Mouse (Mus musculus): ENCODE measurements at regions not wholly inside any gene's neighbourhood (a gene's known extent, or its start where the extent isn't known, plus 50 kb on each side); places are given as distances from the start of the nearest gene placed in this dataset.

GRCm38 (mm10) chr4:105604607-105605006, 185.1 kb upstream of the Gm12728 start:
- Histone ChIP-seq H3K27ac (replicated peaks) (no peak overlapping the region), H3K36me3 (no peaks in the 10 kb centered on the region), H3K27me3 (no peaks in the 10 kb centered on the region), H3K4me3 (no peak overlapping the region), H3K4me2 (no peak overlapping the region), H3K9ac (no peak overlapping the region), H3K4me1 (replicated peaks) (peaks cover 5% of the 10 kb centered on the region), H3K9me3 (no peaks in the 10 kb centered on the region)
- no peak for ATAC-seq (ENCODE audit: low FRiP score, low read depth)
- WGBS: 85% methylated on average over 2 of the region's 2 CpGs

GRCm38 (mm10) chr4:105606731-105607130, 182.9 kb upstream of the Gm12728 start:
- ATAC-seq (ENCODE audit: low FRiP score, low read depth): no peak
- H3K9me3 ChIP-seq: no peaks in the 10 kb centered on the region
- no peaks in the 10 kb centered on the region for H3K36me3 ChIP-seq
- no peak overlapping the region for H3K9ac ChIP-seq
- no peak overlapping the region for H3K4me3 ChIP-seq
- WGBS: 14% methylated on average over 5 of the region's 5 CpGs
- no peak overlapping the region for H3K27ac ChIP-seq (replicated peaks)
- H3K4me2 ChIP-seq: no peak overlapping the region
- H3K4me1 ChIP-seq (replicated peaks): peaks cover 5% of the 10 kb centered on the region
- H3K27me3 ChIP-seq: no peaks in the 10 kb centered on the region

- 81% methylated on average over 6 of the region's 6 CpGs for WGBS
- Histone ChIP-seq H3K4me3 (no peak overlapping the region), H3K4me1 (replicated peaks) (peaks cover 5% of the 10 kb centered on the region), H3K27ac (replicated peaks) (no peak overlapping the region), H3K4me2 (no peak overlapping the region), H3K27me3 (no peaks in the 10 kb centered on the region), H3K9ac (no peak overlapping the region), H3K9me3 (no peaks in the 10 kb centered on the region), H3K36me3 (no peaks in the 10 kb centered on the region)
- no peak for ATAC-seq (ENCODE audit: low FRiP score, low read depth)
Observed at GRCm38 (mm10) chr4:105610917-105611316, 178.8 kb upstream of the Gm12728 start.

- Histone ChIP-seq H3K4me1 (replicated peaks) (no peaks in the 10 kb centered on the region), H3K4me2 (no peak overlapping the region), H3K27ac (replicated peaks) (no peak overlapping the region), H3K4me3 (no peak overlapping the region), H3K9me3 (no peaks in the 10 kb centered on the region), H3K9ac (no peak overlapping the region), H3K36me3 (no peaks in the 10 kb centered on the region), H3K27me3 (no peaks in the 10 kb centered on the region)
- WGBS: 83% methylated on average over 2 of the region's 2 CpGs
- ATAC-seq (ENCODE audit: low FRiP score, low read depth): no peak
Observed at GRCm38 (mm10) chr4:105614390-105614789, 175.3 kb upstream of the Gm12728 start.

GRCm38 (mm10) chr4:105626371-105627320, 163.0 kb upstream of the Gm12728 start:
- ATAC-seq (ENCODE audit: low FRiP score, low read depth): no peak
- no peaks in the 10 kb centered on the region for H3K27me3 ChIP-seq
- WGBS: 72% methylated on average over 14 of the region's 14 CpGs
- H3K9me3 ChIP-seq: no peaks in the 10 kb centered on the region
- H3K4me2 ChIP-seq: no peak overlapping the region
- H3K36me3 ChIP-seq: no peaks in the 10 kb centered on the region
- H3K4me1 ChIP-seq (replicated peaks): no peaks in the 10 kb centered on the region
- no peak overlapping the region for H3K27ac ChIP-seq (replicated peaks)
- H3K4me3 ChIP-seq: no peak overlapping the region
- H3K9ac ChIP-seq: no peak overlapping the region

- no peaks in the 10 kb centered on the region for H3K27me3 ChIP-seq
- no peaks in the 10 kb centered on the region for H3K36me3 ChIP-seq
- no peak overlapping the region for H3K4me3 ChIP-seq
- WGBS: 91% methylated on average over 4 of the region's 4 CpGs
- no peaks in the 10 kb centered on the region for H3K9me3 ChIP-seq
- H3K27ac ChIP-seq (replicated peaks): no peak overlapping the region
- ATAC-seq (ENCODE audit: low FRiP score, low read depth): no peak
- no peak overlapping the region for H3K4me2 ChIP-seq
- no peak overlapping the region for H3K9ac ChIP-seq
- no peaks in the 10 kb centered on the region for H3K4me1 ChIP-seq (replicated peaks)
Observed at GRCm38 (mm10) chr4:105629581-105629980, 160.1 kb upstream of the Gm12728 start.

- no peak for ATAC-seq (ENCODE audit: low FRiP score, low read depth)
- H3K36me3 ChIP-seq: no peaks in the 10 kb centered on the region
- H3K4me2 ChIP-seq: no peak overlapping the region
- WGBS: 83% methylated on average over 11 of the region's 11 CpGs
- no peak overlapping the region for H3K9ac ChIP-seq
- no peaks in the 10 kb centered on the region for H3K4me1 ChIP-seq (replicated peaks)
- no peak overlapping the region for H3K4me3 ChIP-seq
- H3K27me3 ChIP-seq: no peaks in the 10 kb centered on the region
- no peaks in the 10 kb centered on the region for H3K9me3 ChIP-seq
- H3K27ac ChIP-seq (replicated peaks): no peak overlapping the region
Observed at GRCm38 (mm10) chr4:105630595-105631369, 158.9 kb upstream of the Gm12728 start.

- no peak overlapping the region for H3K9ac ChIP-seq
- no peak overlapping the region for H3K4me2 ChIP-seq
- WGBS: 84% methylated on average over 7 of the region's 7 CpGs
- H3K36me3 ChIP-seq: no peaks in the 10 kb centered on the region
- H3K4me3 ChIP-seq: no peak overlapping the region
- no peak for ATAC-seq (ENCODE audit: low FRiP score, low read depth)
- no peak overlapping the region for H3K27ac ChIP-seq (replicated peaks)
- H3K27me3 ChIP-seq: no peaks in the 10 kb centered on the region
- H3K4me1 ChIP-seq (replicated peaks): no peaks in the 10 kb centered on the region
- H3K9me3 ChIP-seq: no peaks in the 10 kb centered on the region
Observed at GRCm38 (mm10) chr4:105632581-105633358, 156.9 kb upstream of the Gm12728 start.

- Histone ChIP-seq H3K4me3 (no peak overlapping the region), H3K27ac (replicated peaks) (no peak overlapping the region), H3K9me3 (no peaks in the 10 kb centered on the region), H3K4me2 (no peak overlapping the region), H3K4me1 (replicated peaks) (no peaks in the 10 kb centered on the region), H3K36me3 (no peaks in the 10 kb centered on the region), H3K27me3 (no peaks in the 10 kb centered on the region), H3K9ac (no peak overlapping the region)
- ATAC-seq (ENCODE audit: low FRiP score, low read depth): no peak
- 93% methylated on average over 3 of the region's 3 CpGs for WGBS
Observed at GRCm38 (mm10) chr4:105633789-105634188, 155.9 kb upstream of the Gm12728 start.

GRCm38 (mm10) chr4:105640793-105641192, 148.9 kb upstream of the Gm12728 start:
- no peak for ATAC-seq (ENCODE audit: low FRiP score, low read depth)
- H3K36me3 ChIP-seq: no peaks in the 10 kb centered on the region
- 64% methylated on average over 4 of the region's 4 CpGs for WGBS

GRCm38 (mm10) chr4:105641582-105641981, 148.1 kb upstream of the Gm12728 start:
- ATAC-seq (ENCODE audit: low FRiP score, low read depth): no peak
- WGBS: 96% methylated on average over 4 of the region's 4 CpGs
- no peaks in the 10 kb centered on the region for H3K4me1 ChIP-seq (replicated peaks)
- H3K9ac ChIP-seq: no peak overlapping the region
- H3K4me2 ChIP-seq: no peak overlapping the region
- H3K4me3 ChIP-seq: no peak overlapping the region
- no peaks in the 10 kb centered on the region for H3K9me3 ChIP-seq
- no peak overlapping the region for H3K27ac ChIP-seq (replicated peaks)
- H3K36me3 ChIP-seq: no peaks in the 10 kb centered on the region
- no peaks in the 10 kb centered on the region for H3K27me3 ChIP-seq

More at GRCm38 (mm10) chr4:105640793-105641192, 148.9 kb upstream of the Gm12728 start:
- Histone ChIP-seq H3K4me2 (no peak overlapping the region), H3K4me3 (no peak overlapping the region), H3K27ac (replicated peaks) (no peak overlapping the region), H3K9me3 (no peaks in the 10 kb centered on the region), H3K9ac (no peak overlapping the region), H3K27me3 (no peaks in the 10 kb centered on the region), H3K4me1 (replicated peaks) (no peaks in the 10 kb centered on the region)

All from hindbrain, embryonic 15.5 days (tissue).